Mouse (Mus musculus) E14TG2a.4 (cell line): ENCODE data around the gene Sirt6.

Experiments used
- CTCF ChIP-seq: conservative IDR thresholded peaks from 2 replicates; pipeline ENCODE4 v1.5.1; 2014; ENCODE audit warnings: low read length
- NANOG ChIP-seq: IDR thresholded peaks from 2 replicates; pipeline ENCODE4 v1.6.1; 2014; ENCODE audit warnings: borderline replicate concordance, low read length, mixed read lengths
- POU5F1 ChIP-seq: IDR thresholded peaks from 2 replicates; pipeline ENCODE4 v1.6.1; 2014; ENCODE audit warnings: low read length, borderline replicate concordance

DNA sequence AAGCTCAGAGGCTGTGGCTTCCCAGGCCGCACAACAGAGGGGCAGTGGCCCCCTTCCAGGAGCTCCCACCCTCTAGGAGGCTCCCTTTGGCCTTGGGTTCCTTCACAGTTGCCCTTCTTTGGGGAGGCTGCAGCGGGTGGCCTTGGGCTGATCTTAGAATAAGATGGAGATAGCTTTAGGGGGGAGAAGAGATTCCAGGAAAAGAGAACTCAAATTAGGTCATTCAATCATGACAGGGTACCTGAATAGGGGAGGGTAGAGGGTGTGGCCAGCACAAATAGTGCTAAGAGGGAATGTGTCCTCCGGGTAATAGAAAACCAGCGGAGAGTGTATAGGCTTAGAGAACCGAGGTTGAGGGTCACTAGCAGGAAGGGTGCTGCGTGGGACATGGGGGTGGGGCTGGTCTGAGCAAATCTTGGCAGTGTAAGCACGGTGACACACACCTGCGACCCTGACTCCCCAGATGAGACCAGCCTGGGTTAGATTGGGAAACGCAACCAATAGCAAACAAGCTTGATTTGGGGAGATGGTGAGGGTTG, 55.4 kb downstream of the Sirt6 start:
- TF ChIP-seq CTCF, result no peak
- TF ChIP-seq NANOG, result no peak
- TF ChIP-seq POU5F1, result no peak
